Mouse (Mus musculus) liver, embryonic 14.5 days (tissue): ENCODE measurements at regions not wholly inside any gene's neighbourhood (a gene's known extent, or its start where the extent isn't known, plus 50 kb on each side); places are given as distances from the start of the nearest gene placed in this dataset.

ENCODE experiments used
- ATAC-seq: fragments of 200-750 bp; cut with Nextera tagmentation; 2 replicates; pipeline ENCODE4 v1.8.0; 2017; ENCODE audit warnings: moderate number of reproducible peaks, mild to moderate bottlenecking, moderate library complexity; ENCODE audit not compliant: insufficient read depth
- DNase-seq, 3 experiments: peaks; one replicate each; pipeline ENCODE4 v3.0.0-alpha.2; 2012 to 2013; ENCODE audit warnings: low read depth in 3 of 3, low spot score in 3 of 3
- H3K27ac ChIP-seq: fragments of 300-500 bp; sonication (generic); 2 replicates; pipeline ENCODE4 v1.5.1; 2014; ENCODE audit warnings: moderate library complexity, mild to moderate bottlenecking, control low read depth, inconsistent platforms
- H3K27me3 ChIP-seq: fragments of 300-500 bp; sonication (generic); 2 replicates; pipeline ENCODE4 v1.6.1; 2014; ENCODE audit warnings: mild to moderate bottlenecking, low read length, moderate library complexity; ENCODE audit not compliant: control insufficient read depth, insufficient read depth
- H3K36me3 ChIP-seq: fragments of 300-500 bp; sonication (generic); replicated peaks from 2 replicates; pipeline ENCODE4 v1.6.1; 2014; ENCODE audit warnings: low read depth; ENCODE audit not compliant: control insufficient read depth, insufficient read depth
- H3K4me1 ChIP-seq, 2 experiments: fragments of 200-500 bp in 1 of 2; fragments of 300-500 bp in 1 of 2; sonication (generic) in 1 of 2; replicated peaks; 2 replicates each; pipeline ENCODE4 v1.6.1; 2012 to 2014; ENCODE audit warnings: antibody characterized with exemption in 1 of 2, inconsistent platforms in 1 of 2, low read length in 1 of 2; ENCODE audit not compliant: control insufficient read depth in 2 of 2, insufficient read depth in 2 of 2
- H3K4me2 ChIP-seq: fragments of 300-500 bp; sonication (generic); 2 replicates; pipeline ENCODE4 v1.6.1; 2014; ENCODE audit warnings: low read depth, mild to moderate bottlenecking, control low read depth, moderate library complexity
- H3K4me3 ChIP-seq, 2 experiments: fragments of 200-500 bp in 1 of 2; fragments of 300-500 bp in 1 of 2; sonication (generic) in 1 of 2; 2 replicates each; pipeline ENCODE4 v1.5.1; 2012 to 2014; ENCODE audit warnings: low read depth in 2 of 2, low read length in 2 of 2, mild to moderate bottlenecking in 2 of 2, control low read depth in 1 of 2, inconsistent platforms in 1 of 2, moderate library complexity in 1 of 2; ENCODE audit not compliant: insufficient read depth in 1 of 2
- H3K9ac ChIP-seq: fragments of 300-500 bp; sonication (generic); replicated peaks from 2 replicates; pipeline ENCODE4 v1.6.1; 2014; ENCODE audit warnings: mild to moderate bottlenecking, control low read depth, moderate library complexity
- H3K9me3 ChIP-seq: fragments of 300-500 bp; sonication (generic); 2 replicates; pipeline ENCODE4 v1.6.1; 2016; ENCODE audit warnings: low read length, mixed read lengths; ENCODE audit not compliant: control insufficient read depth
- CTCF ChIP-seq: IDR thresholded peaks from 2 replicates; pipeline ENCODE4 v1.5.1; 2016; ENCODE audit warnings: antibody characterized with exemption, low read depth, control low read depth
- EP300 ChIP-seq: IDR thresholded peaks from 2 replicates; pipeline ENCODE4 v1.6.1; 2016; ENCODE audit warnings: antibody characterized with exemption, low read depth
- WGBS: fragments of 180-500 bp; shearing (Covaris S2); extraction: QIAGEN DNeasy Blood & Tissue Kit; methylation state at CpG from one replicate; pipeline ENCODE4 v1.1.7; 2014; ENCODE audit not compliant: insufficient replicate concordance; 5-methylcytosine and 5-hydroxymethylcytosine counted together

DNA sequence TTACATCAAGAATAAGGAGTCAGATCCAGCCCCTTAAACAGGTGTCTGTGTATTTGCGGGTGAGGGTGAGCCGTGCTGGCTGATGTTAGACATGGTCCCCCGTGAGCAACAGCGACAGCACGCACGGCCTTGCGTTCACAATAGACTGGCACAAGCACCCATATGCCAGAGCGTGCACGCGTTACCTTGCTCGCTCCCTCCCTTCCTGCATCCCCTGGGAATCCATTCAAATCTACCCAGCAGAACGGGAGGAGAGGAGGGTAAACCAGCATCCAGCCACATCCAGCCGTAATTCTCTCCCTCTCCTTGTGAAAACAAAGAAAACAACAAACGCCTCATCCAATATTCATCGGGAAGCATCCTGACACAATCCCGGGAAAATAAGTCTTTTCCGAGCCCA is 124.2 kb upstream of the Thy1 start:
- Histone ChIP-seq H3K9ac (no peak overlapping the region), H3K9me3 (no peaks in the 10 kb centered on the region), H3K4me2 (no peak overlapping the region), H3K4me1 (no peaks in the 10 kb centered on the region), H3K27me3 (no peaks in the 10 kb centered on the region), H3K27ac (no peak overlapping the region), H3K4me3 (no peak overlapping the region), H3K36me3 (no peaks in the 10 kb centered on the region)
- no peak for TF ChIP-seq EP300
- TF ChIP-seq CTCF = no peak
- ATAC-seq (no peak), DNase-seq (no peak)
- WGBS = 68% methylated on average over 17 of the region's 17 CpGs

GRCm38 (mm10) chr9:43920053-43920754 is 123.0 kb upstream of the Thy1 start:
- Histone ChIP-seq H3K4me2 (no peak overlapping the region), H3K9ac (no peak overlapping the region), H3K27ac (no peak overlapping the region), H3K9me3 (no peaks in the 10 kb centered on the region), H3K4me3 (no peak overlapping the region), H3K4me1 (no peaks in the 10 kb centered on the region), H3K27me3 (no peaks in the 10 kb centered on the region), H3K36me3 (no peaks in the 10 kb centered on the region)
- TF ChIP-seq EP300 (no peak), CTCF (peak; percentile 90)
- WGBS = 18% methylated on average over 24 of the region's 24 CpGs
- no peak for ATAC-seq
- peak in 1 of 3 experiments; percentile 7 for DNase-seq

GRCm38 (mm10) chr9:43922231-43922630 is 121.0 kb upstream of the Thy1 start:
- Histone ChIP-seq H3K9ac (no peak overlapping the region), H3K4me1 (no peaks in the 10 kb centered on the region), H3K4me2 (no peak overlapping the region), H3K27me3 (no peaks in the 10 kb centered on the region), H3K27ac (no peak overlapping the region), H3K9me3 (no peaks in the 10 kb centered on the region), H3K4me3 (no peak overlapping the region), H3K36me3 (no peaks in the 10 kb centered on the region)
- WGBS = 54% methylated on average over 6 of the region's 6 CpGs
- DNase-seq (no peak), ATAC-seq (no peak)
- TF ChIP-seq CTCF (no peak), EP300 (no peak)

DNA sequence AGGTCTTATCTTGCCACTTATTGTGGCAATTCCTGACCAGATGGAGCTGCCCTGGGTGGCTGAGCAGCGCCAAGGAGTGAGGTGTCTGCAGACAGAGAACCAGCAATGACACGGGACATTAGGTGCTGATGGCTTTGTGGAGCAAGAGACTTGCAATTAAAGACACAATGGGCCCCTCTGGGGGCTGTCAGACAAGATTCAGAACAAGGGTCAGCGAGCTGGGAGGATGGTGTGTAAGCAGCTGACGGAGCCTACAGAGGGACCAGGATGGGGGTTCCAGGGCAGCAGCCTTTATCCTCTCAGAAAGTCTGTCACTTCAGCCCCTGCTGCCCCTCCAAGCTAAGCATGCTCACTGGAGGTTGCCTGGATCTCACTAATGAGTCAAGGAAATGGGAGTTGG is 120.1 kb upstream of the Thy1 start:
- ATAC-seq (no peak), DNase-seq (no peak)
- no peaks in the 10 kb centered on the region for H3K9me3 ChIP-seq
- 28% methylated on average over 4 of the region's 4 CpGs for WGBS
- H3K36me3 ChIP-seq = no peaks in the 10 kb centered on the region
- H3K27me3 ChIP-seq = no peaks in the 10 kb centered on the region
- no peaks in the 10 kb centered on the region for H3K4me1 ChIP-seq
- no peak overlapping the region for H3K27ac ChIP-seq
- H3K4me2 ChIP-seq = no peak overlapping the region
- TF ChIP-seq CTCF (no peak), EP300 (no peak)
- H3K4me3 ChIP-seq = no peak overlapping the region
- no peak overlapping the region for H3K9ac ChIP-seq

GRCm38 (mm10) chr9:43924795-43925194 is 118.4 kb upstream of the Thy1 start:
- peak; percentile 56 for TF ChIP-seq CTCF
- no peak for TF ChIP-seq EP300
- DNase-seq = no peak
- WGBS = 31% methylated on average over 15 of the region's 15 CpGs

More at GRCm38 (mm10) chr9:43924795-43925194, 118.4 kb upstream of the Thy1 start:
- H3K4me1 ChIP-seq = no peaks in the 10 kb centered on the region
- ATAC-seq = no peak
- no peak overlapping the region for H3K4me2 ChIP-seq
- no peak overlapping the region for H3K27ac ChIP-seq
- H3K9me3 ChIP-seq = no peaks in the 10 kb centered on the region
- H3K36me3 ChIP-seq = no peaks in the 10 kb centered on the region
- no peak overlapping the region for H3K9ac ChIP-seq
- no peak overlapping the region for H3K4me3 ChIP-seq
- H3K27me3 ChIP-seq = no peaks in the 10 kb centered on the region
